Mouse (Mus musculus): Measurements from ENCODE around the gene Papss1. TPM values are rescaled to one million over a fixed set of nuclear protein-coding genes. Genes with fewer than 3 reads are reported as not detected.

Papss1 gene
- polyA plus RNA-seq, 1 experiment from 2014 or later: 127 TPM

DNA sequence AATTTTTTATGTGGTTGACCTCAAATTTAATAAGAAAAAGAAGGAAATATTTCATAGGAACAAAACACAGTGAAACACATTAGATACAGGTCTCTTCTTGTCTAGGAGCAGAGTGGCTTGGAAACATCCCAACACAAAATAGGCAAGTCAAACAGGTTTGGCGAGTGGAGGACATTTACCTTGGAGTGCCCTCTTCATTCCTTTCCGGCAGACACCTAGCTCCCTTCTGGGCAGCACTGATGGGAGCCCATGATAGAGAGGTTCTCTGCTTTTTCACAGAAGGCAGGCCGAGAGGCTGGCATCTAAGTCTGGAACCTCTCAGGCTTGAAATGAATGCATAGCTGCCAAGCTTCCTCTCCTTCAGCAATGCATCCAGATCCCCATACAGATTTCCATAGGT lies 9.0 kb downstream of the Papss1 start:
- no peaks in the 10 kb centered on the region for H3K27me3 ChIP-seq (ENCODE audit: control insufficient read depth, insufficient read depth, low read length)
- 87% methylated on average over 3 of the region's 3 CpGs for WGBS
- no peak overlapping the region for H3K27ac ChIP-seq (replicated peaks; ENCODE audit: low read depth, low read length)
- H3K9ac ChIP-seq (replicated peaks; ENCODE audit: low read length): no peak overlapping the region
- H3K36me3 ChIP-seq (ENCODE audit: control insufficient read depth, insufficient read depth, low read length): no peaks in the 10 kb centered on the region
- H3K4me2 ChIP-seq (ENCODE audit: low read length): no peak overlapping the region
- ATAC-seq (ENCODE audit: low FRiP score, low TSS enrichment) (no peak), DNase-seq (no peak)
- H3K9me3 ChIP-seq (ENCODE audit: control insufficient read depth, low read length): no peaks in the 10 kb centered on the region
- H3K4me1 ChIP-seq (ENCODE audit: control insufficient read depth, insufficient read depth, low read length): no peaks in the 10 kb centered on the region
- no peak overlapping the region for H3K4me3 ChIP-seq (replicated peaks; ENCODE audit: low read depth, low read length)

DNA sequence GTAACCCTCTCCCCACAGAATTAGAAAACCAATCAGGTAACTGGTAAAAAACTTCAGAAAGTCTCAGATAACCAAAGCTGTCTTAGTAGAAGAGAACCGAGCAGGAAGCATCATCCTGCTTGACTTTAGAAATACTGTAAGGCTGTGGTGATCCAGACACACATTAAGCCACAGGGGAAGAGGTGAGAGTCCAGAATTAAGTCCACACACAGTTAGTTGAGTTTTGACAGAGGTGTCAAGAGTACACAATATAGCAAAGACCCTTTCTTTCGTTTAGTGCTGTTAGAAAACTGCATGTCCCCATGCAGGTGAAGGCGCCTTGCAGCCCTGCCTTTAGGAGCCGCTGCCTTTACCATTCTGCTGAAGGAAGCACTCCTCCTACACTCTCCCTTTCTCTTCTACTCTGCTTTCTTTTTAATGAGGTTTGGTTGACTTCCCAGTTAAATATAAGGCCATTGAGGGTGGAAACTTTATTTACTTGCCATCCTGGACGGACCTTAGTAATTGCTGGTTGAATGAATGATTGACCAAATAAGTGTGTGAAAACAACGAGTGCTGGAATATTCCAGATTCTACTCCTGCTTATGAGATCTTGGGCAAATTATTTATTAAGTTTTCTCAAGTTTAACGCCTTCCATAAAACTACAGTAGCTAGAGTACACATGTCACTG lies 14.0 kb downstream of the Papss1 start:
- ATAC-seq (ENCODE audit: low FRiP score, low TSS enrichment) (no peak), DNase-seq (no peak)
- Histone ChIP-seq H3K27ac (replicated peaks; ENCODE audit: low read depth, low read length) (no peak overlapping the region), H3K4me1 (ENCODE audit: control insufficient read depth, insufficient read depth, low read length) (no peaks in the 10 kb centered on the region), H3K4me2 (ENCODE audit: low read length) (no peak overlapping the region), H3K27me3 (ENCODE audit: control insufficient read depth, insufficient read depth, low read length) (no peaks in the 10 kb centered on the region), H3K9ac (replicated peaks; ENCODE audit: low read length) (no peak overlapping the region), H3K4me3 (replicated peaks; ENCODE audit: low read depth, low read length) (no peak overlapping the region), H3K36me3 (ENCODE audit: control insufficient read depth, insufficient read depth, low read length) (peaks cover 38% of the 10 kb centered on the region), H3K9me3 (ENCODE audit: control insufficient read depth, low read length) (no peaks in the 10 kb centered on the region)
- WGBS: 96% methylated on average over 7 of the region's 7 CpGs

DNA sequence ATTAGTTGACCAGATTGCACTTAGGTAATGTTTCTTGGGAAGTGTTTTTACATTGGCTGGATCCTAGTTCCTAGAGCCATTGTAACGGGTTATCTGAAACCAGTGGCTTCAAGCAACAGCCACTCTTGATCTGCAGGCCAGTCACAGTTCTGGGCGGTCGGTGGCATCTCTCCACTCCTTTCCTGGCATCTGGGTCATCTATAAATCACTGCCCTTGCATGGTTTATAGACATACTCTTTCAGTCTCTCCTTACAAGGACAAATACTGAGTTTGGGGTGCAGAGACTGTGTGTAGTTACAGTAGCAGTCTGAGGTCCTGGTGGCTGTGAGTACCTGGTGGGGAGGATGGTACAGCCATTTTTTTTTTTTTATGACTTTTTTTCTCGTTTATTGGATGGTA lies 15.5 kb downstream of the Papss1 start:
- Histone ChIP-seq H3K4me2 (ENCODE audit: low read length) (no peak overlapping the region), H3K36me3 (ENCODE audit: control insufficient read depth, insufficient read depth, low read length) (peaks cover 53% of the 10 kb centered on the region)
- WGBS: 93% methylated on average over 4 of the region's 4 CpGs

DNA sequence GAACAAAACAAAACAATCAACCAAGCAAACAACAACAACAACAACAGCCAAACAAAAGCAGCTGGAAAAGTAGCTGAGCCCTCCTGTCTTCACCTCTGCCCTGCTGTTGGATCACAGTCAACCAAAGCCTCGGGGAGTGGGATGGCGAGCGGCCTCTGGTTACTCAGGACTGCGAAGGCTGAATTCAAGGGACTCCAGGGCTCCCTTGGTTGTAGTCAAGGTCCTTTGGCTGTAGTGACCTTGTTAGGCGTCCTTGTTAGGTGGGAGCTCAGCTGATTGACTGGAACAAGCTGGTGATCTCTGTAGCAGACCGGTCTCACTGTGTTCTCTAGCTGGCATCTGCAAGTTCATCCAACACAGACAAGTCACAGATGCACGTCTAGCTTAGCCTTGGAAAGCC lies 16.5 kb downstream of the Papss1 start:
- no peak for DNase-seq
- Histone ChIP-seq H3K27me3 (ENCODE audit: control insufficient read depth, insufficient read depth, low read length) (no peaks in the 10 kb centered on the region), H3K27ac (replicated peaks; ENCODE audit: low read depth, low read length) (no peak overlapping the region), H3K4me2 (ENCODE audit: low read length) (no peak overlapping the region), H3K36me3 (ENCODE audit: control insufficient read depth, insufficient read depth, low read length) (peaks cover 63% of the 10 kb centered on the region), H3K4me3 (replicated peaks; ENCODE audit: low read depth, low read length) (no peak overlapping the region), H3K4me1 (ENCODE audit: control insufficient read depth, insufficient read depth, low read length) (no peaks in the 10 kb centered on the region), H3K9me3 (ENCODE audit: control insufficient read depth, low read length) (no peaks in the 10 kb centered on the region), H3K9ac (replicated peaks; ENCODE audit: low read length) (no peak overlapping the region)
- WGBS: 91% methylated on average over 7 of the region's 7 CpGs
- no peak for ATAC-seq (ENCODE audit: low FRiP score, low TSS enrichment)

More for the DNA sequence above, 15.5 kb downstream of the Papss1 start:
- Histone ChIP-seq H3K27ac (replicated peaks; ENCODE audit: low read depth, low read length) (no peak overlapping the region), H3K4me3 (replicated peaks; ENCODE audit: low read depth, low read length) (no peak overlapping the region), H3K4me1 (ENCODE audit: control insufficient read depth, insufficient read depth, low read length) (no peaks in the 10 kb centered on the region), H3K9ac (replicated peaks; ENCODE audit: low read length) (no peak overlapping the region), H3K27me3 (ENCODE audit: control insufficient read depth, insufficient read depth, low read length) (no peaks in the 10 kb centered on the region), H3K9me3 (ENCODE audit: control insufficient read depth, low read length) (no peaks in the 10 kb centered on the region)
- DNase-seq (no peak), ATAC-seq (ENCODE audit: low FRiP score, low TSS enrichment) (no peak)

DNA sequence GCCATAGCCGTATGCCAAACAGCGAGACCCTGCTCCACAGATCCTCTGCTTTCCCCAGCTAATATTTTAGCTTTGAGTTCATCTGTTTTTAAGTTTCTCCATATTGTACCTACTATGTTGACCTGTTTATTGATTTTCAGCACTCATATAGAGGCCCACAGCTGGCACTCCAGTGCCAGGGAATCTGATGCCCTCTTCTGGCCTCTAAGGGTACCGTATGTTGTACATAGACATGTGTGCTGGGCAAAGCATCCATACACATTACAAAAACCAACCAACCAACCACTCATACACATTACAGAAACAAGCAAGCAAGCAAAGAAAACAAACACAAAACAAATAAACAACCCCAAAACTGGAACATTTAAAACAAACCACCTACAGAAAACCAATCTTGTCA lies 22.2 kb downstream of the Papss1 start:
- no peaks in the 10 kb centered on the region for H3K27me3 ChIP-seq (ENCODE audit: control insufficient read depth, insufficient read depth, low read length)
- no peak overlapping the region for H3K4me2 ChIP-seq (ENCODE audit: low read length)
- H3K4me3 ChIP-seq (replicated peaks; ENCODE audit: low read depth, low read length): no peak overlapping the region
- H3K36me3 ChIP-seq (ENCODE audit: control insufficient read depth, insufficient read depth, low read length): peaks cover 80% of the 10 kb centered on the region
- WGBS: over 99% methylated on average over 3 of the region's 3 CpGs
- DNase-seq: peak; percentile 26
- no peak overlapping the region for H3K27ac ChIP-seq (replicated peaks; ENCODE audit: low read depth, low read length)
- no peak for ATAC-seq (ENCODE audit: low FRiP score, low TSS enrichment)
- H3K9me3 ChIP-seq (ENCODE audit: control insufficient read depth, low read length): no peaks in the 10 kb centered on the region
- no peak overlapping the region for H3K9ac ChIP-seq (replicated peaks; ENCODE audit: low read length)
- no peaks in the 10 kb centered on the region for H3K4me1 ChIP-seq (ENCODE audit: control insufficient read depth, insufficient read depth, low read length)

DNA sequence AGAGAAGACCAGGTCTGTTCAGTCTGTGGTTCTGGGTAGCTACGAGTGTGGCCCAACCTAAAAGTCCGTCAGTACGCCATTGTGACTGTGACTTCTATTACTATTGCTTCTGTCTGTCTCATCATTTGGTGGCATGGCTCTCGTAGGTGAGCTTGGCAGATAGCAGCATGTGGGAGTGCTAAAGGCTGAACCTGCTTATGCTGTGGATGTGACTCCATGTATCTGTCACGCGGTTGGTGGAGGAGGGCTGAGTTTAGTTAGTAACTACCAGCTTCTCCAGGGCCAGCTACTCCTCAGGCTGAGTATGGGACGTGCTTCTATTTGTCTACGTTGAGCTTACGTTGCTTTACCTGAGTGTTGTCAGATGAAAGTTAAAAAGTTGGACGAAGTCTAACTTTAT lies 23.4 kb downstream of the Papss1 start:
- no peak overlapping the region for H3K4me3 ChIP-seq (replicated peaks; ENCODE audit: low read depth, low read length)
- H3K27ac ChIP-seq (replicated peaks; ENCODE audit: low read depth, low read length): no peak overlapping the region
- H3K27me3 ChIP-seq (ENCODE audit: control insufficient read depth, insufficient read depth, low read length): no peaks in the 10 kb centered on the region
- no peak overlapping the region for H3K4me2 ChIP-seq (ENCODE audit: low read length)
- H3K9me3 ChIP-seq (ENCODE audit: control insufficient read depth, low read length): no peaks in the 10 kb centered on the region
- no peak overlapping the region for H3K9ac ChIP-seq (replicated peaks; ENCODE audit: low read length)
- peaks cover 69% of the 10 kb centered on the region for H3K36me3 ChIP-seq (ENCODE audit: control insufficient read depth, insufficient read depth, low read length)
- no peak for DNase-seq
- ATAC-seq (ENCODE audit: low FRiP score, low TSS enrichment): no peak
- 96% methylated on average over 10 of the region's 10 CpGs for WGBS
- H3K4me1 ChIP-seq (ENCODE audit: control insufficient read depth, insufficient read depth, low read length): no peaks in the 10 kb centered on the region

DNA sequence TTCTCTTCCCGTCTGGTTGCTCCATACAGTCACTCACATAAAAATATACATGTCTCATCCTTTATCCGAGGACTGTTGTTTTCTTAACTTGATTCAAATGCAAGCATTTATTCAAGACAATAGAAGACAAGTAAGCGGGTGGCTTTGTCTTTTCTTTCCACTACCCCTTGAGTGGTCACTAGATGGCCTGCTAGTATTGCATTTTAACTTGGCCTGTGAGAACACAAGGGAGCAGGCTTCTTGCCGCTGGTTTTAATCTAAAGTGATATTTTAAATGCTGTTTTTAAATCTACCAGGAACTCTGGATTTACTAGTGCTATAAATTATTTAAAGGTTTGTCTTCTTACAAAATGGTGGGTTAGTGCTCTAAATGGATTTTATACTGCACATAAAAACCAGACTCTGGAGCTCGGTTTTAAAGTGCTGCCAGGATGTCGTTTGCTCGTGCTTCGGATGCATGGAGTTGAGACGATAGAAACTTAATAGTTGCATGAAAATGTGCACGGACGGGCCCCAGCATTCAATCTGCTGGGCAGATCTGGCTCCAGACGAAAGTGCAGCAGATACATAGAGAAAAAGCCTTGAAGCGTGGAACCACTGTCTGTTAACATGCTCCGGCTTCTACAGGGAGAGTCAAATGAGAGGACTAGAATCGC lies 28.7 kb downstream of the Papss1 start:
- 84% methylated on average over 15 of the region's 15 CpGs for WGBS
- no peak overlapping the region for H3K9ac ChIP-seq (replicated peaks; ENCODE audit: low read length)

DNA sequence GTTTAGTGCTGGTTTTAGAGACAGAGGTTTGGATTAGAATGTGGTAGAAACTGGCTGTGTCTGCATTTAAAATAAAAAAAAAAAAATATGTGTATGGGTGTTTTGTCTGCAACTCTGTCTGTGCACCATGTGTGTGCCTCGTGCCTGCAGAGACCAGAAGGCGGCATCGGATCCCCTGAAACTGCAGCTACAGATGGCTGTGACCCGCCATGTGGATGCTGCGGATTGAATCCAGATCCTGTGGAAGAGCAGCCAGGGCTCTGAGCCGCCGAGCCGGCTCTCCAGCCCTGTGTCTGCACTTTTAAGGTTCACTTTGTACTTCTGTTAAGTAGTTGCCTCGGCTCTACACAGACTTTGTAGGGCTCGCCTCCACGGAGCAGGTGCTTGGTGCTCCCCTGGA lies 29.8 kb downstream of the Papss1 start:
- no peaks in the 10 kb centered on the region for H3K9me3 ChIP-seq (ENCODE audit: control insufficient read depth, low read length)
- no peaks in the 10 kb centered on the region for H3K27me3 ChIP-seq (ENCODE audit: control insufficient read depth, insufficient read depth, low read length)
- no peak overlapping the region for H3K4me3 ChIP-seq (replicated peaks; ENCODE audit: low read depth, low read length)
- no peak for DNase-seq
- WGBS: 98% methylated on average over 11 of the region's 11 CpGs
- H3K36me3 ChIP-seq (ENCODE audit: control insufficient read depth, insufficient read depth, low read length): peaks cover 13% of the 10 kb centered on the region
- no peak overlapping the region for H3K27ac ChIP-seq (replicated peaks; ENCODE audit: low read depth, low read length)
- ATAC-seq (ENCODE audit: low FRiP score, low TSS enrichment): no peak
- no peak overlapping the region for H3K4me2 ChIP-seq (ENCODE audit: low read length)
- H3K4me1 ChIP-seq (ENCODE audit: control insufficient read depth, insufficient read depth, low read length): no peaks in the 10 kb centered on the region
- H3K9ac ChIP-seq (replicated peaks; ENCODE audit: low read length): no peak overlapping the region

More for the DNA sequence above, 28.7 kb downstream of the Papss1 start:
- H3K4me1 ChIP-seq (ENCODE audit: control insufficient read depth, insufficient read depth, low read length): no peaks in the 10 kb centered on the region
- H3K4me3 ChIP-seq (replicated peaks; ENCODE audit: low read depth, low read length): no peak overlapping the region
- no peaks in the 10 kb centered on the region for H3K9me3 ChIP-seq (ENCODE audit: control insufficient read depth, low read length)
- no peaks in the 10 kb centered on the region for H3K27me3 ChIP-seq (ENCODE audit: control insufficient read depth, insufficient read depth, low read length)
- H3K36me3 ChIP-seq (ENCODE audit: control insufficient read depth, insufficient read depth, low read length): peaks cover 23% of the 10 kb centered on the region
- DNase-seq (peak; percentile 55), ATAC-seq (ENCODE audit: low FRiP score, low TSS enrichment) (no peak)
- no peak overlapping the region for H3K27ac ChIP-seq (replicated peaks; ENCODE audit: low read depth, low read length)
- no peak overlapping the region for H3K4me2 ChIP-seq (ENCODE audit: low read length)
